Mouse (Mus musculus) spleen, embryonic (tissue): ENCODE measurements around the gene Snx11.

Experiments
- CTCF ChIA-PET: fragments of 350-600 bp; sonication (Branson Sonifier 250); formaldehyde crosslinking; loops from one replicate; lab custom pipeline; 2022; lab: Charles Lee

Snx11 gene

GRCm38 (mm10) chr11:96725833-96726232 is 51.5 kb downstream of the Snx11 start:
- CTCF ChIA-PET, result no interaction called here

GRCm38 (mm10) chr11:96718609-96719008 is 58.8 kb downstream of the Snx11 start:
- CTCF ChIA-PET, result no interaction called here
